Mouse (Mus musculus): ENCODE measurements around the gene Boll. TPM values are rescaled to one million over a fixed set of nuclear protein-coding genes. Genes with fewer than 3 reads are reported as not detected.

The Boll gene
- 0.55 and 0.62 TPM in 2 replicates for polyA plus RNA-seq (2015; fragmentation: Nextera tagmentation; extraction: Ambion mirVana)

DNA sequence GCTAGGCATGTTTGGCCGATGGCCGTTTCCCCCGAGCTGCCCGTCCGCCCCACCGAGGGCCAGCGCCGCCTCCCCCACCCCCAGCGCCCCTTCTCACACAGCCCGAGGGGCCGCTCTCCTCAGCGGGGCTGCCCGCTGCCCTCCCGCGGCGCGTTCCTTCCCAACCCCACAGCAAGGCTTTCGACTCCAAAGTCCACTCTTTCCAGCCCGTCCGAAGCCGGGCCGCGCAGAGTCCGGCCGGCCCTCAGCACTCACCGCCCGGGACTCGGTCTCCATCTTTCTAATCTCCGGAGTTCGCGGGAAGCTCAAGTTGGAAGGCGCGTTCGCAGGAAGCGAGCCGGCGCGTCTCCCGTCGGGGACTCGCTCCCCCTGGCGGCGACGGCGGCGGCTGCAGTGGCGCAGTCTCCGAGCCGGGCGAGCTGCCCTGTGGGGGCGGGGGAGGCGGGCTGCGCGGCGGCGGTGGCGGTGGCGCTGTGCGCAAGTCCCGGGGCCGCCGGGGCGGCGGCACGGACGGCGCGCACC is at the start of gene Boll:
Gene Boll (minus strand): TSS at position 426 of the 522 bp plus-strand sequence.
- WGBS: 17% methylated on average over 59 of the region's 68 CpGs
- Histone ChIP-seq H3K9ac (replicated peaks) (peak within 1 kb of the TSS; percentile 49; the same call in 1 of the 2 replicates), H3K27me3 (peaks cover 32% of the 10 kb centered on the region), H3K4me1 (replicated peaks) (peaks cover 6% of the 10 kb centered on the region; the same call in 1 of the 2 replicates), H3K4me2 (replicated peaks) (peak within 1 kb of the TSS; percentile 65), H3K4me3 (replicated peaks) (peak within 1 kb of the TSS; percentile 54), H3K36me3 (no peaks in the 10 kb centered on the region), H3K9me3 (0 out of 2 replicates have a peak, but pooled peaks cover 4% of the 10 kb centered on the region), H3K27ac (no peak within 1 kb of the TSS)
- peak; percentile 88 for ATAC-seq

GRCm38 (mm10) chr1:55412569-55412968 is 49.3 kb upstream of the Boll start:
- 79% methylated on average over 6 of the region's 6 CpGs for WGBS
- H3K4me3 ChIP-seq (replicated peaks): no peak overlapping the region
- no peaks in the 10 kb centered on the region for H3K36me3 ChIP-seq
- H3K4me2 ChIP-seq (replicated peaks): no peak overlapping the region
- H3K9ac ChIP-seq (replicated peaks): no peak overlapping the region
- H3K27me3 ChIP-seq: 0 out of 2 replicates have a peak, but pooled peaks cover 4% of the 10 kb centered on the region
- no peak for ATAC-seq
- H3K27ac ChIP-seq: no peak overlapping the region
- peaks cover 7% of the 10 kb centered on the region; the same call in 1 of the 2 replicates for H3K4me1 ChIP-seq (replicated peaks)
- no peaks in the 10 kb centered on the region for H3K9me3 ChIP-seq

DNA sequence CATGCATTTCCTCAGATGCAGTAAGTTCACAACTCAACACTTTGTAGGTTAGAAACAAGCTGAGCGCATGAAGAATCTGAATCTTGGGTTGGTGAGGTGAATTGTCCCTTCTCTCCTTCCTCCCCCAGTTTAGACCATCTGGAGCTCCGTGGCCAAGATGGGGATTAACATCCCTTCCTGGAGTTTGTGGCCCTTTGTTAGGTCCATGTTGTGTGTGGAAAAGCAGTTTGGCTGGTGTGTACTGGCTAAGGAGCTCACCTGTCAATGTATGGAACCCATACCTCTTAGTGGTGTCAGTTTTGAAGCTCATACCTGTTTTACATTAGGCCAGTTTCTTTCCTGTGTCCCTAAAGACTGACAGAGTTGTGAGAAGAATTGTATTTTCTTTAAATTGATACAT is 47.8 kb upstream of the Boll start:
- Histone ChIP-seq H3K36me3 (no peaks in the 10 kb centered on the region), H3K4me2 (replicated peaks) (no peak overlapping the region), H3K27ac (no peak overlapping the region), H3K4me1 (replicated peaks) (peaks cover 16% of the 10 kb centered on the region), H3K9ac (replicated peaks) (no peak overlapping the region), H3K27me3 (0 out of 2 replicates have a peak, but pooled peaks cover 4% of the 10 kb centered on the region), H3K4me3 (replicated peaks) (no peak overlapping the region), H3K9me3 (no peaks in the 10 kb centered on the region)
- WGBS: 69% methylated on average over 2 of the region's 2 CpGs
- ATAC-seq: no peak

- ATAC-seq: no peak
- Histone ChIP-seq H3K27ac (no peak overlapping the region), H3K4me3 (replicated peaks) (no peak overlapping the region), H3K4me2 (replicated peaks) (no peak overlapping the region), H3K4me1 (replicated peaks) (peaks cover 16% of the 10 kb centered on the region), H3K27me3 (0 out of 2 replicates have a peak, but pooled peaks cover 4% of the 10 kb centered on the region), H3K9me3 (no peaks in the 10 kb centered on the region), H3K9ac (replicated peaks) (no peak overlapping the region), H3K36me3 (no peaks in the 10 kb centered on the region)
- WGBS: 75% methylated on average over 2 of the region's 2 CpGs
Observed at GRCm38 (mm10) chr1:55410670-55411069, 47.4 kb upstream of the Boll start.

- H3K4me3 ChIP-seq (replicated peaks): peak overlapping the region; percentile 87
- H3K36me3 ChIP-seq: no peaks in the 10 kb centered on the region
- no peaks in the 10 kb centered on the region for H3K9me3 ChIP-seq
- H3K4me2 ChIP-seq (replicated peaks): peak overlapping the region; percentile 96
- H3K27ac ChIP-seq: peak overlapping the region; percentile 77
- peak; percentile 14 for ATAC-seq
- 3% methylated on average over 35 of the region's 35 CpGs for WGBS
- peaks cover 26% of the 10 kb centered on the region for H3K4me1 ChIP-seq (replicated peaks)
- peaks cover 12% of the 10 kb centered on the region for H3K27me3 ChIP-seq
- peak overlapping the region; percentile 83 for H3K9ac ChIP-seq (replicated peaks)
Observed at GRCm38 (mm10) chr1:55406531-55407375, 43.5 kb upstream of the Boll start.

DNA sequence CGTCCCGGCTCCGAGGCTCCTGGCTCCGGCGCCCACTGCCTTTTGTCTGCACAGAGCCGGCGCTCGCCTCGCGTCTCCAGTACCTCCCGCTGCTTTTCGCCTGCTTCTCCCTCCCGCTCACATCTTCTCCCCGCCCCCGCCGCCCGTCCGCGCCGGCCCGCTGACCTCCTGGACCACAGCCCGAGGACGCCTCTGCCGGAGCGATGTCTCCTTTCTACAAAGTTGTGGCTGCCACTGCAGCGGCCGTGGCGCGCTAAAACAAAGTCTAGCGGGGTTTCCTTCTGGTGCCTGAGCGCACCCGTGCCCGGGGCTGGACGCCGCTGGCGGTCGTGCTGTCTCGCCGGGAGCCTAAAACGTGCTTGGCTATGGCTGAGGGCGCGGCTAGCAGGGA is 42.7 kb upstream of the Boll start:
- no peaks in the 10 kb centered on the region for H3K9me3 ChIP-seq
- H3K27me3 ChIP-seq: peaks cover 12% of the 10 kb centered on the region
- H3K4me1 ChIP-seq (replicated peaks): peaks cover 26% of the 10 kb centered on the region
- H3K4me3 ChIP-seq (replicated peaks): peak overlapping the region; percentile 87
- ATAC-seq: peak; percentile 76
- under 1% methylated on average over 39 of the region's 42 CpGs for WGBS
- peak overlapping the region; percentile 96 for H3K4me2 ChIP-seq (replicated peaks)
- peak overlapping the region; percentile 77 for H3K27ac ChIP-seq
- peak overlapping the region; percentile 83 for H3K9ac ChIP-seq (replicated peaks)
- H3K36me3 ChIP-seq: no peaks in the 10 kb centered on the region

DNA sequence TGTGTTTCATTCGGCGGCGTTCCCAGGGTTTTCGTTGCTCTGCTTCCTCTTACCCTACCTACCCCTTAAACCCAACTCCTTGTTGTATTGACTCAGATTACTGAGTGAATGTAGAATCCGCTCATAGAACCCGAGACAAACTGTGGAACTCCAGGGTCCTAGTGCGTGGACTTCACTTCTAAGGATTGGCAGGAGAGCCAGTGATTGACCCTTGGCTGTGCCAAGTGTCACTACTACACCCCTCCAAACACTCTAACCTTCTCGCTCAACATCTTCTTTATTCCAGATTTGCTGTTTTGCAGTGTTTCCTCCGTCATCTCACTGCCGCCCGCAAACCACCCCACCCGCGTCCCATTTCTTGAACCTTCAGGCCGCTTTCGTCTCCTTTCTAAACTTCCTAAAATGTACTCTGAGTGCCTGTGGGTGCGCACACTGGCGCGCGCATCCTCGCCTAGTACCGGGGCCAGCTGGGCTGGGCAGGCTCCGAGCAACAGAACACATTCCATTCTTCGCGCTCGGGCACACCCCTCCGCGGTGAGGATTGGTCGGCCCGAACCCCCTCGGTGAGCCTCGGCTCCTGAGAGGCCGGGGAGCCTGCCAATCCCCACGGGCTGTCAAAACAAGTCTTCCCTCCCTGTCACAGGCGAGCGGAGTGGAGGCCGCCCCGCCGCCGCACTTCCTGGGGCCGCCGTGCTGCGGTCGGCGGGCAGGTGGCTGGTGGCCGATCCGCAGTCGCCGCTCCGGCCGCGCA is 42.2 kb upstream of the Boll start, which contains the start of gene Plcl1:
Gene Plcl1 (plus strand): TSS at position 650 of the 751 bp plus-strand sequence.
- peak; percentile 99 for ATAC-seq

DNA sequence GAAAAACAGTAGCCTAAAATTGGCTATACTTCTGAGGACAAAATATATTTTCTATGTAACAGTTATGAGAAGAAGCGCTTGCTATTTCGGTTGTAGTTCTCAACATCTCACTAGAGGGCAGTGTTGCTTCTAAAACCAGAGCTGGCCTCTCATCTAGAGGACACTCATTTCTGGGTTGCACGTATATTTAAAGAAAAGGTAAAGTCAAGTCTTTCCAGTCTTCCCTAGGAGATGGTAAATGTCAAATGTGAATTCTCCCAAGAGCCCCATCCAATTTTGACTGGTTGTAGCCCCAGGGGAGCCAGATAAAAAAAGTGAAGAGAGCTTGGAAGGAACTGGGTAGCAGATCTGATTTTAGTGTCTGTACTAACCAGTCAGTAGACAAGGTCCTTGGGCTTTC is 41.2 kb upstream of the Boll start:
- Histone ChIP-seq H3K27me3 (peaks cover 12% of the 10 kb centered on the region), H3K4me1 (replicated peaks) (peaks cover 26% of the 10 kb centered on the region), H3K36me3 (no peaks in the 10 kb centered on the region), H3K9me3 (no peaks in the 10 kb centered on the region), H3K4me3 (replicated peaks) (0 out of 2 replicates have a peak overlapping the region, but pooled peaks have one; percentile 87), H3K27ac (no peak overlapping the region), H3K4me2 (replicated peaks) (peak overlapping the region; percentile 96), H3K9ac (replicated peaks) (0 out of 2 replicates have a peak overlapping the region, but pooled peaks have one; percentile 3)
- no peak for ATAC-seq
- 3% methylated on average over 3 of the region's 3 CpGs for WGBS

More for the DNA sequence above, 42.2 kb upstream of the Boll start, which contains the start of gene Plcl1:
- Histone ChIP-seq H3K4me3 (replicated peaks) (peak within 1 kb of the TSS; percentile 87), H3K4me2 (replicated peaks) (peak within 1 kb of the TSS; percentile 96), H3K27me3 (peaks cover 12% of the 10 kb centered on the region), H3K4me1 (replicated peaks) (peaks cover 26% of the 10 kb centered on the region), H3K36me3 (no peaks in the 10 kb centered on the region), H3K27ac (peak within 1 kb of the TSS; percentile 77), H3K9me3 (no peaks in the 10 kb centered on the region), H3K9ac (replicated peaks) (peak within 1 kb of the TSS; percentile 83)
- WGBS: 2% methylated on average over 42 of the region's 51 CpGs

DNA sequence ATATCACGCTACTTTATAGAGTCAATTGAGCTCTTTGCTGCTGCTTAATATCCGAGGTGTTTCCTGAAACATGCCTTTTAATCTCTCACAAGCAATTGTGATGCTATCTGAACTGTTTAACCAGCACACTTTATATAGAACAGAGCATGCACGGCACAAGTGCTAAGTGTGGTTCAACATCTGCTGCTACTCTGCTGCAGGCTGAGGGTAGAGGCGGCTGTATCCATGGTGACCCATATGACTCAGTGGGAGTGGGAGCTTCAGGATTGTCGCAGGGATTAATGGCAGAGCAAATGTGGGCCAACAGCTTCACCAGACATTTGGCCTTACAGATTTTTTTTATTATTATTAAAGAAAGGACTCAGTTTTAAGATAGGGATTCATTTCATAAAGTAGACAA is 36.6 kb upstream of the Boll start:
- Histone ChIP-seq H3K36me3 (no peaks in the 10 kb centered on the region), H3K9me3 (no peaks in the 10 kb centered on the region), H3K4me1 (replicated peaks) (peaks cover 5% of the 10 kb centered on the region), H3K27me3 (peaks cover 9% of the 10 kb centered on the region), H3K27ac (no peak overlapping the region), H3K4me2 (replicated peaks) (no peak overlapping the region), H3K4me3 (replicated peaks) (no peak overlapping the region), H3K9ac (replicated peaks) (no peak overlapping the region)
- 28% methylated on average over 5 of the region's 5 CpGs for WGBS
- ATAC-seq: peak; percentile 83; the same call in 1 of the 2 replicates

- H3K4me3 ChIP-seq (replicated peaks): no peak overlapping the region
- 10% methylated on average over 9 of the region's 9 CpGs for WGBS
- H3K4me1 ChIP-seq (replicated peaks): 0 out of 2 replicates have a peak, but pooled peaks cover 2% of the 10 kb centered on the region
- H3K27me3 ChIP-seq: no peaks in the 10 kb centered on the region
- H3K9ac ChIP-seq (replicated peaks): no peak overlapping the region
- no peaks in the 10 kb centered on the region for H3K36me3 ChIP-seq
- H3K4me2 ChIP-seq (replicated peaks): no peak overlapping the region
- H3K9me3 ChIP-seq: no peaks in the 10 kb centered on the region
- no peak overlapping the region for H3K27ac ChIP-seq
- peak; percentile 92 for ATAC-seq
Observed at GRCm38 (mm10) chr1:55383114-55383773, 20.0 kb upstream of the Boll start.

- Histone ChIP-seq H3K4me3 (replicated peaks) (no peak overlapping the region), H3K4me1 (replicated peaks) (0 out of 2 replicates have a peak, but pooled peaks cover 2% of the 10 kb centered on the region), H3K9me3 (no peaks in the 10 kb centered on the region), H3K27me3 (no peaks in the 10 kb centered on the region), H3K36me3 (no peaks in the 10 kb centered on the region), H3K9ac (replicated peaks) (no peak overlapping the region), H3K27ac (no peak overlapping the region), H3K4me2 (replicated peaks) (no peak overlapping the region)
- ATAC-seq: no peak
- 73% methylated on average over 2 of the region's 2 CpGs for WGBS
Observed at GRCm38 (mm10) chr1:55380527-55380926, 17.3 kb upstream of the Boll start.

Measured in midbrain, embryonic 13.5 days (tissue).